Mouse (Mus musculus) spleen, adult 2 months (tissue): ENCODE data around the gene Bpifa3.

Experiments used
- CTCF ChIP-seq: fragments of 200-500 bp; IDR thresholded peaks from 2 replicates; pipeline ENCODE4 v1.5.1; 2011; ENCODE audit warnings: mild to moderate bottlenecking, inconsistent platforms; ENCODE audit not compliant: insufficient read depth, insufficient read length, insufficient replicate concordance; ENCODE audit errors: extremely low read depth
- POLR2A ChIP-seq: fragments of 200-500 bp; IDR thresholded peaks from 2 replicates; pipeline ENCODE4 v1.6.1; 2011; ENCODE audit warnings: low read depth, low read length, inconsistent platforms

DNA sequence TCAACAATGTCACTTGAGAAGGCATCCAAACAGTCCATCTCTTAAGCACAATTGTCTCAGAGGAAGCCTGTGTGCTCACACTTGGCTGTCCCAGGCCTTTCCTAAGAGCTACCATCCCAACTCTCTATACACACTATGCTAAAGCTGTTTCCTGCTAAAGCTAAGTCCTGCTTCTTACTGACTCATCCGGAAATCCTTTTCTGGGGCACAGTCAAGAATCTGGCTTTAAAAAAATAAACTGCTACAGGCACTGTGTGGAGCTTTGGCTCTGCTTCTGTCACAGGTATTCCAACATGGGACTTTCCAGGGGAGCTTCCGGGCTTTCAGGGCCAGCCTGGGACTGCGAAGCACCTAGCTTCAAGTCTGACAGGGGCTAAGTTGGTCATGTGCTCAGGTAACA is 55.6 kb downstream of the Bpifa3 start:
- TF ChIP-seq POLR2A (no peak), CTCF (no peak)
